Mouse (Mus musculus) thymus, adult 2 months (tissue): Measurements from ENCODE around the gene Wwox. TPM values are rescaled to one million over a fixed set of nuclear protein-coding genes. Genes with fewer than 3 reads are reported as not detected.

Experiments
- DNase-seq: peaks from one replicate; pipeline ENCODE4 v3.0.0; 2021
- H3K27ac ChIP-seq: fragments of 200-500 bp; 2 replicates; pipeline ENCODE4 v1.5.1; 2012; ENCODE audit warnings: low read length, control low read depth; ENCODE audit not compliant: control insufficient read depth, insufficient read depth
- H3K27me3 ChIP-seq: fragments of 200-500 bp; 2 replicates; pipeline ENCODE4 v1.6.1; 2012; ENCODE audit warnings: mild to moderate bottlenecking, low read length, moderate library complexity, mixed read lengths; ENCODE audit not compliant: control insufficient read depth, insufficient read depth
- H3K36me3 ChIP-seq: fragments of 200-500 bp; 2 replicates; pipeline ENCODE4 v1.6.1; 2012; ENCODE audit warnings: mild to moderate bottlenecking, low read length, moderate library complexity; ENCODE audit not compliant: control insufficient read depth, insufficient read depth
- H3K4me1 ChIP-seq: fragments of 200-500 bp; replicated peaks from 2 replicates; pipeline ENCODE4 v1.6.1; 2012; ENCODE audit warnings: low read length; ENCODE audit not compliant: control insufficient read depth, insufficient read depth
- H3K4me3 ChIP-seq: fragments of 200-500 bp; 2 replicates; pipeline ENCODE4 v1.5.1; 2012; ENCODE audit warnings: mild to moderate bottlenecking, low read length, control low read depth, moderate library complexity; ENCODE audit not compliant: control insufficient read depth, insufficient read depth
- CTCF ChIP-seq: fragments of 200-500 bp; IDR thresholded peaks from 2 replicates; pipeline ENCODE4 v1.5.1; 2012; ENCODE audit warnings: mild to moderate bottlenecking, control low read depth, low read length, moderate library complexity, borderline replicate concordance; ENCODE audit not compliant: control insufficient read depth, poor library complexity, insufficient read depth; ENCODE audit errors: extremely low read depth
- POLR2A ChIP-seq: fragments of 200-500 bp; IDR thresholded peaks from 2 replicates; pipeline ENCODE4 v1.6.1; 2012; ENCODE audit warnings: mild to moderate bottlenecking, low read length, control low read depth, moderate library complexity; ENCODE audit not compliant: control insufficient read depth, poor library complexity, insufficient read depth; ENCODE audit errors: extremely low read depth
- WGBS: fragments of 180-500 bp; shearing (Covaris S2); methylation state at CpG from one replicate; pipeline ENCODE4 v1.1.7; 2018; 5-methylcytosine and 5-hydroxymethylcytosine counted together
- polyA plus RNA-seq: library from polyadenylated mRNA; depleted of rRNA; stranded (reverse); fragments of >200 nt; gene quantifications from 2 replicates; pipeline ENCODE4 v1.2.3, GENCODE M21; 2012

The Wwox gene
- polyA plus RNA-seq, 1 experiment = 8.4 TPM

GRCm38 (mm10) chr8:114968842-114969241, 529.4 kb downstream of the Wwox start:
- DNase-seq = no peak
- Histone ChIP-seq H3K4me3 (no peak overlapping the region), H3K36me3 (no peaks in the 10 kb centered on the region), H3K27me3 (no peaks in the 10 kb centered on the region), H3K4me1 (peaks cover 7% of the 10 kb centered on the region), H3K27ac (no peak overlapping the region)
- 88% methylated on average over 4 of the region's 4 CpGs for WGBS
- TF ChIP-seq POLR2A = no peak
- TF ChIP-seq CTCF = peak; percentile 22; the same call in 1 of the 2 replicates

- 29% methylated on average over 8 of the region's 8 CpGs for WGBS
- TF ChIP-seq POLR2A = no peak
- TF ChIP-seq CTCF = peak; percentile 86
- Histone ChIP-seq H3K4me1 (peaks cover 17% of the 10 kb centered on the region), H3K4me3 (no peak overlapping the region), H3K27ac (no peak overlapping the region), H3K36me3 (no peaks in the 10 kb centered on the region), H3K27me3 (no peaks in the 10 kb centered on the region)
- DNase-seq = peak; percentile 83
Measured at GRCm38 (mm10) chr8:114971378-114971777, 531.9 kb downstream of the Wwox start.

- Histone ChIP-seq H3K27ac (no peak overlapping the region), H3K4me1 (peaks cover 17% of the 10 kb centered on the region), H3K4me3 (no peak overlapping the region), H3K36me3 (no peaks in the 10 kb centered on the region), H3K27me3 (no peaks in the 10 kb centered on the region)
- DNase-seq = peak; percentile 4
- 14% methylated on average over 12 of the region's 12 CpGs for WGBS
- no peak for TF ChIP-seq CTCF
- no peak for TF ChIP-seq POLR2A
Measured at GRCm38 (mm10) chr8:114973002-114973461, 533.6 kb downstream of the Wwox start.

GRCm38 (mm10) chr8:114974336-114974950, 535.0 kb downstream of the Wwox start:
- no peak for DNase-seq
- Histone ChIP-seq H3K4me3 (no peak overlapping the region), H3K27me3 (no peaks in the 10 kb centered on the region), H3K27ac (0 out of 2 replicates have a peak overlapping the region, but pooled peaks have one; percentile 21), H3K4me1 (peaks cover 17% of the 10 kb centered on the region), H3K36me3 (no peaks in the 10 kb centered on the region)
- WGBS = 26% methylated on average over 5 of the region's 5 CpGs
- TF ChIP-seq POLR2A = no peak
- no peak for TF ChIP-seq CTCF

GRCm38 (mm10) chr8:114977746-114978145, 538.3 kb downstream of the Wwox start:
- Histone ChIP-seq H3K4me3 (no peak overlapping the region), H3K36me3 (no peaks in the 10 kb centered on the region), H3K27ac (no peak overlapping the region), H3K27me3 (no peaks in the 10 kb centered on the region), H3K4me1 (peaks cover 16% of the 10 kb centered on the region)
- WGBS = 78% methylated on average over 11 of the region's 11 CpGs
- DNase-seq = no peak
- TF ChIP-seq POLR2A (no peak), CTCF (no peak)

- peaks cover 11% of the 10 kb centered on the region for H3K4me1 ChIP-seq
- H3K27me3 ChIP-seq = no peaks in the 10 kb centered on the region
- no peak overlapping the region for H3K27ac ChIP-seq
- TF ChIP-seq POLR2A (no peak), CTCF (no peak)
- no peaks in the 10 kb centered on the region for H3K36me3 ChIP-seq
- 84% methylated on average over 15 of the region's 15 CpGs for WGBS
- no peak for DNase-seq
- H3K4me3 ChIP-seq = no peak overlapping the region
Measured at GRCm38 (mm10) chr8:114978206-114978960, 538.9 kb downstream of the Wwox start.
